Mouse (Mus musculus): ENCODE measurements at regions not wholly inside any gene's neighbourhood (a gene's known extent, or its start where the extent isn't known, plus 50 kb on each side); places are given as distances from the start of the nearest gene placed in this dataset.

DNA sequence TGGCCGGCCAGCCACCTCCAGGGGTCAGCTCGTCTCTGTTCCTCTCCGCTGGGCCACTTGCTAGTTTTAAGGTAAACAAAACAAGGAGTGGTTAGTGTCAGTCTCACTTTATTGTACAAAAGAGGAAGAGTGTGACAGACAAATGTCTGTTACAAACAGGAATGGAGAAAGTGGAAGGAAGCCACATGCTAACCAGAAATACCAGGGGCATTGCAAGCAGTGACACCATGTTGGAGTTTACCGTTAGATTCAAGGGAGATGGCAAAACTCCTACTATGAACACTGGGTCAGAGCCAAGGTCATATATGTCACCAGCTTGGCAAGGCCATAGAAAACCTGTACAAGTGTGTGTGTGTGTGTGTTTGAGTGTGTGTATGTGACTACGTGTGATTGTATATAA is 131.5 kb downstream of the 2410131K14Rik start:
- no peak overlapping the region for H3K4me3 ChIP-seq (ENCODE audit: low read depth, low read length)
- 42% methylated on average over 5 of the region's 5 CpGs for WGBS
- H3K4me1 ChIP-seq (ENCODE audit: insufficient read depth, low read depth, low read length) = peaks cover 46% of the 10 kb centered on the region

GRCm38 (mm10) chr5:118377402-118377848 is 132.4 kb downstream of the 2410131K14Rik start:
- DNase-seq (ENCODE audit: low spot score) = peak; percentile 89
- 50% methylated on average over 8 of the region's 8 CpGs for WGBS
- H3K4me1 ChIP-seq (ENCODE audit: insufficient read depth, low read depth, low read length) = peaks cover 46% of the 10 kb centered on the region

More for the DNA sequence above, 131.5 kb downstream of the 2410131K14Rik start:
- H3K27me3 ChIP-seq (replicated peaks; ENCODE audit: insufficient read depth, low read length) = no peaks in the 10 kb centered on the region
- DNase-seq (ENCODE audit: low spot score) (peak; percentile 53), ATAC-seq (no peak)
- no peaks in the 10 kb centered on the region for H3K36me3 ChIP-seq (ENCODE audit: insufficient read depth, low read length)
- no peak overlapping the region for H3K27ac ChIP-seq (ENCODE audit: low read length)
- H3K9ac ChIP-seq (replicated peaks; ENCODE audit: low read depth) = no peak overlapping the region
- no peaks in the 10 kb centered on the region for H3K9me3 ChIP-seq (ENCODE audit: low read length)
- H3K4me2 ChIP-seq (replicated peaks; ENCODE audit: low read depth, low read length) = no peak overlapping the region
- no peak for TF ChIP-seq EP300 (IDR thresholded peaks at IDR 0.05)
- TF ChIP-seq CTCF (IDR thresholded peaks at IDR 0.05) = no peak; the same call in 1 of the 2 replicates

GRCm38 (mm10) chr5:118379245-118380051 is 134.4 kb downstream of the 2410131K14Rik start:
- Histone ChIP-seq H3K4me2 (replicated peaks; ENCODE audit: low read depth, low read length) (no peak overlapping the region), H3K9ac (replicated peaks; ENCODE audit: low read depth) (no peak overlapping the region), H3K4me1 (ENCODE audit: insufficient read depth, low read depth, low read length) (peaks cover 33% of the 10 kb centered on the region), H3K9me3 (ENCODE audit: low read length) (no peaks in the 10 kb centered on the region), H3K4me3 (ENCODE audit: low read depth, low read length) (no peak overlapping the region), H3K27me3 (replicated peaks; ENCODE audit: insufficient read depth, low read length) (0 out of 2 replicates have a peak, but pooled peaks cover 5% of the 10 kb centered on the region), H3K27ac (ENCODE audit: low read length) (peak overlapping the region; percentile 86), H3K36me3 (ENCODE audit: insufficient read depth, low read length) (no peaks in the 10 kb centered on the region)
- DNase-seq (ENCODE audit: low spot score) (peak; percentile 91), ATAC-seq (peak; percentile 79)
- WGBS = 23% methylated on average over 24 of the region's 24 CpGs
- TF ChIP-seq CTCF (IDR thresholded peaks at IDR 0.05) (no peak), EP300 (IDR thresholded peaks at IDR 0.05) (peak; percentile 93)

More at GRCm38 (mm10) chr5:118377402-118377848, 132.4 kb downstream of the 2410131K14Rik start:
- Histone ChIP-seq H3K36me3 (ENCODE audit: insufficient read depth, low read length) (no peaks in the 10 kb centered on the region), H3K27ac (ENCODE audit: low read length) (peak overlapping the region; percentile 20), H3K4me3 (ENCODE audit: low read depth, low read length) (no peak overlapping the region), H3K9me3 (ENCODE audit: low read length) (no peaks in the 10 kb centered on the region), H3K9ac (replicated peaks; ENCODE audit: low read depth) (no peak overlapping the region), H3K27me3 (replicated peaks; ENCODE audit: insufficient read depth, low read length) (0 out of 2 replicates have a peak, but pooled peaks cover 2% of the 10 kb centered on the region), H3K4me2 (replicated peaks; ENCODE audit: low read depth, low read length) (no peak overlapping the region)
- TF ChIP-seq CTCF (IDR thresholded peaks at IDR 0.05) = no peak
- 0 out of 2 replicates have a peak, but pooled peaks have one; percentile 17 for TF ChIP-seq EP300 (IDR thresholded peaks at IDR 0.05)
- ATAC-seq = no peak; the same call in 1 of the 2 replicates

DNA sequence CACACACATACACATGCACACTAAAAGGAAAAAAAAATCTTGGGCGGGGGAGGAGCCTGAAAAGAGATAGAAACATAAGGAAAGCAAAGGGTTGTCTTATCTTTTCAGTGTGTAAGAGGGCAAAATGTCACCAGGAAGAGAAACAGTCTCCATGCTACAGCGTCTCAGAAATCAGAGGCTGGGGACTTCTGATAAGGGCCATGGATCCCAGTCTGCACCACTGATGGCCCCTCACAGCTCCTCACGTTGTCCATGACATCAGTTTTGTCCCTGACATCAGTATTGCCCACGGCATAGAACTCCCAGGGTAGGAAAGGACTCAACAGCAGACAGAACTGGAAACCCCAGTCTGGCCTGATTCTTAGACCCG is 135.0 kb downstream of the 2410131K14Rik start:
- WGBS = 13% methylated on average over 5 of the region's 5 CpGs
- no peak for DNase-seq (ENCODE audit: low spot score)
- no peak overlapping the region for H3K4me3 ChIP-seq (ENCODE audit: low read depth, low read length)

DNA sequence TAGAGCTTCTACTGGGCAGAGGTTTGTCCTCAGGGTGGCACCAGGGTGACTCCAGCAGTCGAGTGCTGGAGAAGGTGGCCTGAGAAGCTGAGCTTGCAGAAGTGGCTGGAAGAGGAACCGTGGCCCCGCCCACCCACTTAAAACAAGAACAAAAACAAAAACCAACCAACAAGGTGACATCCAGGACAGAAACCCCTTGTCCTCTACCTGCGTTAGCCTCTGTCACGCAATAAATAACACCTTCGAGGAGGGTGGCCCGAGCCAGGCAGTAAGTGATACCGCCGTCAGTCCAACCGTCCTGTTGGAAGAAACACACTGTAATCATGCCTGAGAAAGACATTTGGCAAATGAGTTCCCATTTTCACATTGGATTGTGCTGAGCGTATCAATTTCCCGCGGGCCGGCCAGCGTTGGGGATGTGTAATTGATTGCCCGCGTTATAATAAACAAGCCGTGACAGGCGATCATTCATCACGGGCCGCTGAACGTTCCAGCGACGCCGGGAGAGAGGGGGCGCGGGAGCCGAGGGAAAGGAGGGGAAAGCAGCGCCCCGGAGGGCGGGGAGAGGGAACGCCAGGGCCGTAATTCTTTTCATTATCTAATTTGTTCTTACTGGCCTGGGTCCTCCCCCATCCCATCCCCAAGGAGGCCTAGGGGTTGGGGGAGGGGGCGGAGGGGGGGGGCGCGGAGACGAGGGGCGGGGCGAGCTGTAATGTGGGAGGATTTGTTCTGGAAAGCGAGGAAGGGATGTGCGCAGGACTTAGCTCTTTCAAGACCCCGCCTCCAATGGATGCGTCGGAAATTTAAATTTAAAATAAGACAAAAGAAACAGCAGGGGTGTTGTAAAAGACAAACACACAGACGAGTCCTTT is 135.6 kb downstream of the 2410131K14Rik start:
- Histone ChIP-seq H3K27ac (ENCODE audit: low read length) (peak overlapping the region; percentile 86), H3K4me1 (ENCODE audit: insufficient read depth, low read depth, low read length) (peaks cover 25% of the 10 kb centered on the region), H3K27me3 (replicated peaks; ENCODE audit: insufficient read depth, low read length) (0 out of 2 replicates have a peak, but pooled peaks cover 5% of the 10 kb centered on the region), H3K9me3 (ENCODE audit: low read length) (no peaks in the 10 kb centered on the region), H3K4me3 (ENCODE audit: low read depth, low read length) (peak overlapping the region; percentile 29), H3K9ac (replicated peaks; ENCODE audit: low read depth) (0 out of 2 replicates have a peak overlapping the region, but pooled peaks have one; percentile 6), H3K4me2 (replicated peaks; ENCODE audit: low read depth, low read length) (peak overlapping the region; percentile 51), H3K36me3 (ENCODE audit: insufficient read depth, low read length) (no peaks in the 10 kb centered on the region)
- WGBS = under 1% methylated on average over 39 of the region's 45 CpGs
- peak; percentile 93 for DNase-seq (ENCODE audit: low spot score)
- TF ChIP-seq CTCF (IDR thresholded peaks at IDR 0.05) (peak; percentile 54), EP300 (IDR thresholded peaks at IDR 0.05) (no peak)
- ATAC-seq = peak; percentile 52

More for the DNA sequence above, 135.0 kb downstream of the 2410131K14Rik start:
- Histone ChIP-seq H3K27ac (ENCODE audit: low read length) (peak overlapping the region; percentile 86), H3K4me1 (ENCODE audit: insufficient read depth, low read depth, low read length) (peaks cover 31% of the 10 kb centered on the region), H3K9ac (replicated peaks; ENCODE audit: low read depth) (no peak overlapping the region; the same call in 1 of the 2 replicates), H3K27me3 (replicated peaks; ENCODE audit: insufficient read depth, low read length) (0 out of 2 replicates have a peak, but pooled peaks cover 5% of the 10 kb centered on the region), H3K4me2 (replicated peaks; ENCODE audit: low read depth, low read length) (peak overlapping the region; percentile 51), H3K36me3 (ENCODE audit: insufficient read depth, low read length) (no peaks in the 10 kb centered on the region), H3K9me3 (ENCODE audit: low read length) (no peaks in the 10 kb centered on the region)
- TF ChIP-seq CTCF (IDR thresholded peaks at IDR 0.05) (no peak), EP300 (IDR thresholded peaks at IDR 0.05) (no peak)
- no peak for ATAC-seq
